Mouse (Mus musculus): ENCODE data around the gene Yars. TPM values are rescaled to one million over a fixed set of nuclear protein-coding genes. Genes with fewer than 3 reads are reported as not detected.
A peak's percentile ranks its signal among the peaks of the same experiment; 100 is the strongest.

The Yars gene
- polyA plus RNA-seq, 1 experiment from 2014 or later, result 80.2 TPM

GRCm38 (mm10) chr4:129147552-129148103 lies 41.9 kb upstream of the Yars start:
- H3K27me3 ChIP-seq, result no peaks in the 10 kb centered on the region
- no peak overlapping the region for H3K9ac ChIP-seq (replicated peaks)
- no peak overlapping the region for H3K4me3 ChIP-seq (replicated peaks)
- peaks cover 67% of the 10 kb centered on the region for H3K36me3 ChIP-seq
- H3K4me1 ChIP-seq (replicated peaks), result peaks cover 5% of the 10 kb centered on the region; the same call in 1 of the 2 replicates
- WGBS, result 88% methylated on average over 13 of the region's 13 CpGs
- no peak for ATAC-seq (ENCODE audit: insufficient number of reproducible peaks, insufficient read depth, low FRiP score, low TSS enrichment, low read depth)
- no peaks in the 10 kb centered on the region for H3K9me3 ChIP-seq
- H3K4me2 ChIP-seq, result no peak overlapping the region
- no peak overlapping the region for H3K27ac ChIP-seq

GRCm38 (mm10) chr4:129149321-129149720 lies 40.2 kb upstream of the Yars start:
- 91% methylated on average over 1 of the region's 1 CpGs for WGBS
- H3K36me3 ChIP-seq, result peaks cover 70% of the 10 kb centered on the region

DNA sequence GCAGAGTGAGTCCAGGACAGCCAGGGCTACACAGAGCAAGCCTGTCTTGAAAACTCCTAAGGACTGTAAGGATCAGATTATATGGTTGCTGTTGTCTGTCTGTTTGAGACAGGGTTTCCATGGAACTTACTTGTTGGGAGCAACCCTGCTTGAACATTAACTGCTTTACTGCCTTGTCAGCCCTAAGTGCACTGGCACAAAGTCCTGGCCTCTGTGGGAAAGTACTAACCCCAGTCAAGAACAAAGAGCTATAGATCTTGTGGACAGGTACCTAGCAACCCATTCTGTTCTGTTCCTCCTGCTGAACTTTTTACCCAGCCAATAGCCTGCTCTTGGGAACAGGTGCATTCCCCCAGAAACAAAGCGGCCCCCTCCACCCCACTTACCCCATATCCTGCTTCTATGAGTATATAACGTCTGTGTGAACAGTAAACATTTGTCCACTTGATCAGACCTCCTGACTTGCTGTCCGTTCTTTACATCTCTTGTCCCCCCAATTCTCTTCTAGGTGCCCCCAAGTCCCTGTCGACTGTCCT lies 38.2 kb upstream of the Yars start:
- no peak overlapping the region for H3K27ac ChIP-seq
- no peaks in the 10 kb centered on the region for H3K27me3 ChIP-seq
- no peaks in the 10 kb centered on the region for H3K9me3 ChIP-seq
- H3K9ac ChIP-seq (replicated peaks), result no peak overlapping the region
- H3K4me2 ChIP-seq, result no peak overlapping the region
- WGBS, result 88% methylated on average over 4 of the region's 4 CpGs
- H3K36me3 ChIP-seq, result peaks cover 88% of the 10 kb centered on the region
- no peak for ATAC-seq (ENCODE audit: insufficient number of reproducible peaks, insufficient read depth, low FRiP score, low TSS enrichment, low read depth)
- H3K4me1 ChIP-seq (replicated peaks), result no peaks in the 10 kb centered on the region
- H3K4me3 ChIP-seq (replicated peaks), result no peak overlapping the region

More at GRCm38 (mm10) chr4:129149321-129149720, 40.2 kb upstream of the Yars start:
- no peaks in the 10 kb centered on the region for H3K9me3 ChIP-seq
- no peak overlapping the region for H3K4me2 ChIP-seq
- H3K4me1 ChIP-seq (replicated peaks), result peaks cover 5% of the 10 kb centered on the region; the same call in 1 of the 2 replicates
- no peak for ATAC-seq (ENCODE audit: insufficient number of reproducible peaks, insufficient read depth, low FRiP score, low TSS enrichment, low read depth)
- no peak overlapping the region for H3K27ac ChIP-seq
- H3K27me3 ChIP-seq, result no peaks in the 10 kb centered on the region
- H3K9ac ChIP-seq (replicated peaks), result no peak overlapping the region
- H3K4me3 ChIP-seq (replicated peaks), result no peak overlapping the region

DNA sequence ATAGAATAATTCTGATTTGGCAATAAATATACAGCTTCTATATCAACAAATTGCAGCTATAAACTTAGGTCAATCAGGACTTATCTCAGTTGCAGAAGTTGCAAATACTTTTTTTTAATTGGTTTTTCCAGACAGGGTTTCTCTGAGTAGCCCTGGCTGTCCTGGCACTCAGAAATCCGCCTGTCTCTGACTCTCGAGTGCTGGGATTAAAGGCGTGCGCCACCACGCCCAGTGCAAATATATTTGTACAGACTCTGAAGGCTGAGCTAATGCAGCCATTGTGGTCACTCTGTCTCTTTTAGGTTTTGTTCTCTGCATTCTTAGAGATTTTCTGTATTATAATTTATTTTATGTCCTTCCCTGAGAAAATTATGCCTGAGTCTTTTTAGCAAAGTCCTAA lies 32.0 kb upstream of the Yars start:
- no peaks in the 10 kb centered on the region for H3K4me1 ChIP-seq (replicated peaks)
- H3K4me3 ChIP-seq (replicated peaks), result no peak overlapping the region
- no peak for ATAC-seq (ENCODE audit: insufficient number of reproducible peaks, insufficient read depth, low FRiP score, low TSS enrichment, low read depth)
- H3K36me3 ChIP-seq, result peaks cover 85% of the 10 kb centered on the region
- H3K27me3 ChIP-seq, result no peaks in the 10 kb centered on the region
- H3K4me2 ChIP-seq, result no peak overlapping the region
- no peak overlapping the region for H3K27ac ChIP-seq
- no peaks in the 10 kb centered on the region for H3K9me3 ChIP-seq
- WGBS, result 92% methylated on average over 5 of the region's 5 CpGs
- H3K9ac ChIP-seq (replicated peaks), result no peak overlapping the region

GRCm38 (mm10) chr4:129158549-129158948 lies 31.0 kb upstream of the Yars start:
- H3K9me3 ChIP-seq, result no peaks in the 10 kb centered on the region
- 78% methylated on average over 3 of the region's 3 CpGs for WGBS
- H3K4me2 ChIP-seq, result no peak overlapping the region
- H3K36me3 ChIP-seq, result peaks cover 85% of the 10 kb centered on the region
- H3K4me3 ChIP-seq (replicated peaks), result no peak overlapping the region
- ATAC-seq (ENCODE audit: insufficient number of reproducible peaks, insufficient read depth, low FRiP score, low TSS enrichment, low read depth), result no peak
- H3K27me3 ChIP-seq, result no peaks in the 10 kb centered on the region
- H3K4me1 ChIP-seq (replicated peaks), result no peaks in the 10 kb centered on the region
- H3K27ac ChIP-seq, result no peak overlapping the region
- no peak overlapping the region for H3K9ac ChIP-seq (replicated peaks)

DNA sequence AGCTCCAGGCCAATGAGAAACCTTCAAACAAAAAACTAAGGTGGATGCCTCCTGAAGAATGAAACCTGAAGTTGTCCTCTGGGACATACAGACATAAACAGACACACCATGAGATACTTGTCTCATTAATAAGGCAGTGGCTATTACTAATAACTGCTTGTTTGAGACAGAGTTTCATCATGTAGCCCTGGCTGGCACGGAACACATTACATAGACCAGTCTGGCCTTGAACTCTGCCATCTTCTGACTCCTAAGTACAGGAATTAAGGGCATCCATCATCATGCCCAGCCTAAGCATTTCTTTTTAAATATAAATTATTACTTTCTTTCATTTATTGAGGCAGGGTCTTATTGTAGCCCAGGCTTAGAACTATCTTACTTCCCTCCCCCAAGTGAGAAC lies 28.5 kb upstream of the Yars start:
- peaks cover 85% of the 10 kb centered on the region for H3K36me3 ChIP-seq
- no peak overlapping the region for H3K4me3 ChIP-seq (replicated peaks)
- H3K9me3 ChIP-seq, result no peaks in the 10 kb centered on the region
- H3K4me1 ChIP-seq (replicated peaks), result no peaks in the 10 kb centered on the region
- H3K27me3 ChIP-seq, result no peaks in the 10 kb centered on the region
- H3K4me2 ChIP-seq, result no peak overlapping the region
- WGBS, result 93% methylated on average over 1 of the region's 1 CpGs
- no peak for ATAC-seq (ENCODE audit: insufficient number of reproducible peaks, insufficient read depth, low FRiP score, low TSS enrichment, low read depth)
- no peak overlapping the region for H3K9ac ChIP-seq (replicated peaks)
- H3K27ac ChIP-seq, result no peak overlapping the region

GRCm38 (mm10) chr4:129161581-129162255 lies 27.8 kb upstream of the Yars start:
- Histone ChIP-seq H3K36me3 (peaks cover 86% of the 10 kb centered on the region), H3K27ac (no peak overlapping the region), H3K27me3 (no peaks in the 10 kb centered on the region), H3K4me1 (replicated peaks) (no peaks in the 10 kb centered on the region), H3K9ac (replicated peaks) (no peak overlapping the region), H3K4me2 (no peak overlapping the region), H3K9me3 (no peaks in the 10 kb centered on the region), H3K4me3 (replicated peaks) (no peak overlapping the region)
- whole genome bisulfite sequencing, result 87% methylated on average over 4 of the region's 4 CpGs
- no peak for ATAC-seq (ENCODE audit: insufficient number of reproducible peaks, insufficient read depth, low FRiP score, low TSS enrichment, low read depth)

- H3K36me3 ChIP-seq, result peaks cover 85% of the 10 kb centered on the region
- H3K27ac ChIP-seq, result no peak overlapping the region
- 76% methylated on average over 1 of the region's 1 CpGs for WGBS
- no peak for ATAC-seq (ENCODE audit: insufficient number of reproducible peaks, insufficient read depth, low FRiP score, low TSS enrichment, low read depth)
- H3K4me3 ChIP-seq (replicated peaks), result no peak overlapping the region
- no peaks in the 10 kb centered on the region for H3K27me3 ChIP-seq
- H3K4me1 ChIP-seq (replicated peaks), result no peaks in the 10 kb centered on the region
- H3K9me3 ChIP-seq, result no peaks in the 10 kb centered on the region
- H3K9ac ChIP-seq (replicated peaks), result no peak overlapping the region
- H3K4me2 ChIP-seq, result no peak overlapping the region
These were observed 17.0 kb upstream of the Yars start for GRCm38 (mm10) chr4:129172529-129172928.

GRCm38 (mm10) chr4:129179560-129179959 lies 10.0 kb upstream of the Yars start:
- WGBS, result 80% methylated on average over 1 of the region's 1 CpGs
- Histone ChIP-seq H3K4me2 (no peak overlapping the region), H3K27ac (no peak overlapping the region), H3K9ac (replicated peaks) (no peak overlapping the region), H3K4me3 (replicated peaks) (no peak overlapping the region), H3K27me3 (no peaks in the 10 kb centered on the region), H3K36me3 (peaks cover 83% of the 10 kb centered on the region), H3K4me1 (replicated peaks) (no peaks in the 10 kb centered on the region), H3K9me3 (no peaks in the 10 kb centered on the region)
- no peak for ATAC-seq (ENCODE audit: insufficient number of reproducible peaks, insufficient read depth, low FRiP score, low TSS enrichment, low read depth)

DNA sequence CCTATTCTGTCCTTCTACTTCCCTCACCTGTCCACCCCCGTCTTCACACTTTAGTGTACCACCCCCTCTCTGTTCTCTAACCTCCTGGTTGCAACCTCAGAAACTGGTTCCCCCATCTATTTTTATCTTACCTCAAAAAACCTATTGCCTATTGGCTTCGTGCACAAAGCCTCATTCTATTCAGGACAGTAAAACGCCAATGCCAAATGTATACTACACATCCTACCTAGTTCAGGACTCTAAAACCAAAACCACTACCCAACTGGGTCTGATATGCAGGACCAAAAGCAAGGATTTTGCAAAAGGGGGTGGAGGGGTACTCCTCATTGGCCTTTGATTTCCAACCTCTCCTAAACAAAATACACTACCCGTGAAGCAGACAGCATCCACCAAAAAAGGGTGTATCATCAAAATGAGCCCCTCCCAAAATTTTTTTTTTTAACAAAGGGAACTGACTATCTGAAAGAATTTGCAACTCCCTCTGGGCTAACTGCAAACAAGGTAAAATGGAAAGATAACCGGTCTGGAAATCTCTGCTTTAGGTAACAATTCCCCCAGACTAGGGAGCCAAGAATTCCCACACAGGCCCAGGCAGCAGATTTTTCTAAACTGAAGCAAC lies 1.4 kb upstream of the Yars start:
- peak overlapping the region; percentile 96 for H3K4me3 ChIP-seq (replicated peaks)
- 47% methylated on average over 5 of the region's 5 CpGs for WGBS
- H3K27me3 ChIP-seq, result no peaks in the 10 kb centered on the region
- H3K9me3 ChIP-seq, result no peaks in the 10 kb centered on the region
- peaks cover 19% of the 10 kb centered on the region for H3K36me3 ChIP-seq
- H3K27ac ChIP-seq, result peak overlapping the region; percentile 97
- peak overlapping the region; percentile 91 for H3K9ac ChIP-seq (replicated peaks)
- ATAC-seq (ENCODE audit: insufficient number of reproducible peaks, insufficient read depth, low FRiP score, low TSS enrichment, low read depth), result no peak
- H3K4me1 ChIP-seq (replicated peaks), result peaks cover 19% of the 10 kb centered on the region
- H3K4me2 ChIP-seq, result peak overlapping the region; percentile 70

DNA sequence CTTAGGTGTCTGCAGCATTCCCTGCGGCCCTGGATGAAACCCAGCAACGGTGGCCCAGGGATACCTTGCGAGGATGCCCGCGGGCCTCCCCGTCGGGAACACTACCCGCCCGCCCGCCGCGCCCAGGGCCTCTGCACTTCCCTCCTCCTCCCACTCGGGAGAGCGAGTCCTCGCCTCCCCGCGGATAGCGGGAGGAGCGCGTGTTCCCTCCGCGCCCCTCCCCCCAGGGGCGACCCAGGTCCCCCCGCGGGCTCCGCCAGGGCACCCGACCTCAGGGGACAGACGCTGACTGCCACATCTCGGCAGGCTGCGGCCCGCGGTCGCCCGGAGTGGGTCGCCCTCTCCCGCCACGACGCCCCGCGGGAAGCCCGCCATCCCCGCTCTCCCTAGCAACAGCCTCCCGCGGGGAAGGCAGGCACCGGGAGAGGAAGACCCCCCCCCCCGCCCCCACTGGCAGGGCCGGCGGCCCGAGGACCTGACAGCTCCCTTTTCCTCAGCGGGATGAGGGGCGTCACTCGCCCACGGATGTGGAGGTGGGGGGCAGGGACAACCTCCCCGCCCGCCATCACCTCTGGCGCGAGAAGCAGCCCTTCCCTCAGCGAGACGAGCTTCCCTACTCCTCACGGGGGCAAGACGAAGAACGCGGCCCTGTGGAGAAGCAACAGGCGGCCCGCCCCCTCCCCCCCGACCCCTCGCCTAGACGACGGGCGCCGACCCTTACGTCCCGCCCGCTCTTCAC lies 588 bp upstream of the Yars start:
- ATAC-seq (ENCODE audit: insufficient number of reproducible peaks, insufficient read depth, low FRiP score, low TSS enrichment, low read depth), result peak; percentile 23; the same call in 1 of the 2 replicates
- no peaks in the 10 kb centered on the region for H3K27me3 ChIP-seq
- H3K4me1 ChIP-seq (replicated peaks), result peaks cover 19% of the 10 kb centered on the region
- H3K9me3 ChIP-seq, result no peaks in the 10 kb centered on the region
- peak overlapping the region; percentile 96 for H3K4me3 ChIP-seq (replicated peaks)
- peak overlapping the region; percentile 70 for H3K4me2 ChIP-seq
- H3K36me3 ChIP-seq, result peaks cover 17% of the 10 kb centered on the region
- H3K9ac ChIP-seq (replicated peaks), result peak overlapping the region; percentile 91
- H3K27ac ChIP-seq, result peak overlapping the region; percentile 97
- under 1% methylated on average over 73 of the region's 74 CpGs for WGBS

Data from limb, embryonic 12.5 days (tissue).